Mouse (Mus musculus): ENCODE measurements around the gene Plce1.

DNA sequence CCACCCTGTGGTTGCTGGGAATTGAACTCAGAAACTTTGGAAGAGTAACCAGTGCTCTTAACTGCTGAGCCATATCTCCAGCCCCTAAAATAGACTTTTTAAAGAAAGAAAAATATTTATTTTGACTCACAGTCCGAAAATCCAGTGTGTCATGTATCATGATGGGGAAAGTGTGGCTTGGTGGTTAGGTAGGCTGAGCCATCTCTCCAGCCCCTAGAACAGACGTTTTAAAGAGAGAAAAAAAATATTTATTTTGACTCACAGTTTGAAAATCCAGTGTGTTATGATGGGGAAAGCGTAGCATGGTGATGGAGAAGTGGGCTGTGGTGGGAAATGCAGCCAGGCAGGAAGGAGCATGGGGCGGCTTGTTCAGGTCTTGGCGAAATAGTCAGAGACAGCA, 126.3 kb downstream of the Plce1 start:
- no peak for TF ChIP-seq CTCF (IDR thresholded peaks at IDR 0.05; ENCODE audit: low read depth, low read length)
- no peak for TF ChIP-seq POLR2A (IDR thresholded peaks at IDR 0.05; ENCODE audit: borderline replicate concordance, low read depth, low read length)
